Mouse (Mus musculus): ENCODE measurements at regions not wholly inside any gene's neighbourhood (a gene's known extent, or its start where the extent isn't known, plus 50 kb on each side); places are given as distances from the start of the nearest gene placed in this dataset.

- Histone ChIP-seq H3K9ac (ENCODE audit: low read length) (no peak overlapping the region), H3K4me1 (replicated peaks; ENCODE audit: control insufficient read depth, insufficient read depth) (no peaks in the 10 kb centered on the region; the same call in 1 of the 2 replicates), H3K36me3 (ENCODE audit: control insufficient read depth, insufficient read depth, low read length) (no peaks in the 10 kb centered on the region), H3K4me3 (ENCODE audit: low read depth, low read length) (no peak overlapping the region), H3K27me3 (ENCODE audit: control insufficient read depth, insufficient read depth, low read length) (no peaks in the 10 kb centered on the region), H3K4me2 (replicated peaks; ENCODE audit: low read depth) (no peak overlapping the region), H3K27ac (replicated peaks) (0 out of 2 replicates have a peak overlapping the region, but pooled peaks have one; percentile 41), H3K9me3 (ENCODE audit: control insufficient read depth, low read length) (no peaks in the 10 kb centered on the region)
- DNase-seq (ENCODE audit: low spot score) (no peak), ATAC-seq (ENCODE audit: low FRiP score, low TSS enrichment) (no peak)
- WGBS, result 54% methylated on average over 4 of the region's 4 CpGs
- TF ChIP-seq CTCF (IDR thresholded peaks at IDR 0.05; ENCODE audit: low read depth) (no peak), EP300 (optimal IDR thresholded peaks at IDR 0.05) (no peak)
Measured at GRCm38 (mm10) chr4:9057676-9058075, 818.8 kb upstream of the Car8 start.

- 71% methylated on average over 7 of the region's 7 CpGs for WGBS
- peak; percentile 84 for ATAC-seq (ENCODE audit: low FRiP score, low TSS enrichment)
Measured at GRCm38 (mm10) chr4:9057113-9057512, 818.3 kb upstream of the Car8 start.

GRCm38 (mm10) chr4:9055876-9056275 is 817.0 kb upstream of the Car8 start:
- no peak overlapping the region for H3K4me2 ChIP-seq (replicated peaks; ENCODE audit: low read depth)
- no peaks in the 10 kb centered on the region for H3K9me3 ChIP-seq (ENCODE audit: control insufficient read depth, low read length)
- ATAC-seq (ENCODE audit: low FRiP score, low TSS enrichment) (no peak), DNase-seq (ENCODE audit: low spot score) (no peak)
- TF ChIP-seq CTCF (IDR thresholded peaks at IDR 0.05; ENCODE audit: low read depth) (no peak), EP300 (optimal IDR thresholded peaks at IDR 0.05) (no peak)
- H3K9ac ChIP-seq (ENCODE audit: low read length), result no peak overlapping the region
- H3K27ac ChIP-seq (replicated peaks), result no peak overlapping the region
- H3K27me3 ChIP-seq (ENCODE audit: control insufficient read depth, insufficient read depth, low read length), result no peaks in the 10 kb centered on the region
- H3K36me3 ChIP-seq (ENCODE audit: control insufficient read depth, insufficient read depth, low read length), result no peaks in the 10 kb centered on the region
- H3K4me1 ChIP-seq (replicated peaks; ENCODE audit: control insufficient read depth, insufficient read depth), result no peaks in the 10 kb centered on the region; the same call in 1 of the 2 replicates
- WGBS, result 41% methylated on average over 4 of the region's 4 CpGs
- H3K4me3 ChIP-seq (ENCODE audit: low read depth, low read length), result no peak overlapping the region

More at GRCm38 (mm10) chr4:9057113-9057512, 818.3 kb upstream of the Car8 start:
- Histone ChIP-seq H3K4me1 (replicated peaks; ENCODE audit: control insufficient read depth, insufficient read depth) (no peaks in the 10 kb centered on the region; the same call in 1 of the 2 replicates), H3K4me3 (ENCODE audit: low read depth, low read length) (no peak overlapping the region), H3K27me3 (ENCODE audit: control insufficient read depth, insufficient read depth, low read length) (no peaks in the 10 kb centered on the region), H3K4me2 (replicated peaks; ENCODE audit: low read depth) (no peak overlapping the region), H3K9ac (ENCODE audit: low read length) (no peak overlapping the region), H3K9me3 (ENCODE audit: control insufficient read depth, low read length) (no peaks in the 10 kb centered on the region), H3K27ac (replicated peaks) (no peak overlapping the region), H3K36me3 (ENCODE audit: control insufficient read depth, insufficient read depth, low read length) (no peaks in the 10 kb centered on the region)
- TF ChIP-seq EP300 (optimal IDR thresholded peaks at IDR 0.05) (no peak), CTCF (IDR thresholded peaks at IDR 0.05; ENCODE audit: low read depth) (no peak)
- peak; percentile 62 for DNase-seq (ENCODE audit: low spot score)

GRCm38 (mm10) chr4:9055266-9055820 is 816.5 kb upstream of the Car8 start:
- 54% methylated on average over 9 of the region's 9 CpGs for WGBS
- Histone ChIP-seq H3K9ac (ENCODE audit: low read length) (no peak overlapping the region), H3K9me3 (ENCODE audit: control insufficient read depth, low read length) (no peaks in the 10 kb centered on the region), H3K4me3 (ENCODE audit: low read depth, low read length) (no peak overlapping the region), H3K27ac (replicated peaks) (no peak overlapping the region), H3K27me3 (ENCODE audit: control insufficient read depth, insufficient read depth, low read length) (no peaks in the 10 kb centered on the region), H3K4me2 (replicated peaks; ENCODE audit: low read depth) (no peak overlapping the region), H3K36me3 (ENCODE audit: control insufficient read depth, insufficient read depth, low read length) (no peaks in the 10 kb centered on the region), H3K4me1 (replicated peaks; ENCODE audit: control insufficient read depth, insufficient read depth) (no peaks in the 10 kb centered on the region; the same call in 1 of the 2 replicates)
- DNase-seq (ENCODE audit: low spot score) (no peak), ATAC-seq (ENCODE audit: low FRiP score, low TSS enrichment) (no peak)
- TF ChIP-seq CTCF (IDR thresholded peaks at IDR 0.05; ENCODE audit: low read depth) (no peak), EP300 (optimal IDR thresholded peaks at IDR 0.05) (no peak)

- H3K27me3 ChIP-seq (ENCODE audit: control insufficient read depth, insufficient read depth, low read length), result no peaks in the 10 kb centered on the region
- TF ChIP-seq EP300 (optimal IDR thresholded peaks at IDR 0.05) (no peak), CTCF (IDR thresholded peaks at IDR 0.05; ENCODE audit: low read depth) (no peak)
- WGBS, result 91% methylated on average over 1 of the region's 1 CpGs
- DNase-seq (ENCODE audit: low spot score) (no peak), ATAC-seq (ENCODE audit: low FRiP score, low TSS enrichment) (no peak)
- H3K36me3 ChIP-seq (ENCODE audit: control insufficient read depth, insufficient read depth, low read length), result no peaks in the 10 kb centered on the region
- no peak overlapping the region for H3K4me2 ChIP-seq (replicated peaks; ENCODE audit: low read depth)
- H3K27ac ChIP-seq (replicated peaks), result no peak overlapping the region
- H3K4me1 ChIP-seq (replicated peaks; ENCODE audit: control insufficient read depth, insufficient read depth), result no peaks in the 10 kb centered on the region
- no peak overlapping the region for H3K4me3 ChIP-seq (ENCODE audit: low read depth, low read length)
- no peaks in the 10 kb centered on the region for H3K9me3 ChIP-seq (ENCODE audit: control insufficient read depth, low read length)
- no peak overlapping the region for H3K9ac ChIP-seq (ENCODE audit: low read length)
Measured at GRCm38 (mm10) chr4:9048817-9049216, 810.0 kb upstream of the Car8 start.

- Histone ChIP-seq H3K4me2 (replicated peaks; ENCODE audit: low read depth) (no peak overlapping the region), H3K27ac (replicated peaks) (no peak overlapping the region), H3K4me1 (replicated peaks; ENCODE audit: control insufficient read depth, insufficient read depth) (no peaks in the 10 kb centered on the region), H3K9me3 (ENCODE audit: control insufficient read depth, low read length) (no peaks in the 10 kb centered on the region), H3K27me3 (ENCODE audit: control insufficient read depth, insufficient read depth, low read length) (no peaks in the 10 kb centered on the region), H3K4me3 (ENCODE audit: low read depth, low read length) (no peak overlapping the region), H3K36me3 (ENCODE audit: control insufficient read depth, insufficient read depth, low read length) (no peaks in the 10 kb centered on the region), H3K9ac (ENCODE audit: low read length) (no peak overlapping the region)
- 52% methylated on average over 4 of the region's 4 CpGs for WGBS
- DNase-seq (ENCODE audit: low spot score) (no peak), ATAC-seq (ENCODE audit: low FRiP score, low TSS enrichment) (no peak)
- TF ChIP-seq EP300 (optimal IDR thresholded peaks at IDR 0.05) (no peak), CTCF (IDR thresholded peaks at IDR 0.05; ENCODE audit: low read depth) (no peak)
Measured at GRCm38 (mm10) chr4:9047151-9047550, 808.3 kb upstream of the Car8 start.

All from stomach, postnatal 0 days (tissue).